Mouse (Mus musculus): ENCODE data around the gene Mrgprf. TPM values are rescaled to one million over a fixed set of nuclear protein-coding genes. Genes with fewer than 3 reads are reported as not detected.

The Mrgprf gene
- 1.7 and 2.2 TPM in 2 replicates for polyA plus RNA-seq (2015; fragmentation: Nextera tagmentation; extraction: Ambion mirVana)

GRCm38 (mm10) chr7:145300321-145301007, at the start of gene Mrgprf:
TSS of gene Mrgprf (plus strand) at chr7:145300828.
- H3K27ac ChIP-seq (replicated peaks): no peak within 1 kb of the TSS
- H3K9ac ChIP-seq (replicated peaks): no peak within 1 kb of the TSS
- WGBS: 42% methylated on average over 12 of the region's 13 CpGs
- no peaks in the 10 kb centered on the region for H3K9me3 ChIP-seq (replicated peaks)
- H3K4me1 ChIP-seq: peaks cover 10% of the 10 kb centered on the region
- no peaks in the 10 kb centered on the region for H3K27me3 ChIP-seq (replicated peaks)
- H3K4me3 ChIP-seq (replicated peaks): no peak within 1 kb of the TSS
- no peaks in the 10 kb centered on the region for H3K36me3 ChIP-seq
- no peak within 1 kb of the TSS for H3K4me2 ChIP-seq
- no peak for ATAC-seq (ENCODE audit: low FRiP score)

DNA sequence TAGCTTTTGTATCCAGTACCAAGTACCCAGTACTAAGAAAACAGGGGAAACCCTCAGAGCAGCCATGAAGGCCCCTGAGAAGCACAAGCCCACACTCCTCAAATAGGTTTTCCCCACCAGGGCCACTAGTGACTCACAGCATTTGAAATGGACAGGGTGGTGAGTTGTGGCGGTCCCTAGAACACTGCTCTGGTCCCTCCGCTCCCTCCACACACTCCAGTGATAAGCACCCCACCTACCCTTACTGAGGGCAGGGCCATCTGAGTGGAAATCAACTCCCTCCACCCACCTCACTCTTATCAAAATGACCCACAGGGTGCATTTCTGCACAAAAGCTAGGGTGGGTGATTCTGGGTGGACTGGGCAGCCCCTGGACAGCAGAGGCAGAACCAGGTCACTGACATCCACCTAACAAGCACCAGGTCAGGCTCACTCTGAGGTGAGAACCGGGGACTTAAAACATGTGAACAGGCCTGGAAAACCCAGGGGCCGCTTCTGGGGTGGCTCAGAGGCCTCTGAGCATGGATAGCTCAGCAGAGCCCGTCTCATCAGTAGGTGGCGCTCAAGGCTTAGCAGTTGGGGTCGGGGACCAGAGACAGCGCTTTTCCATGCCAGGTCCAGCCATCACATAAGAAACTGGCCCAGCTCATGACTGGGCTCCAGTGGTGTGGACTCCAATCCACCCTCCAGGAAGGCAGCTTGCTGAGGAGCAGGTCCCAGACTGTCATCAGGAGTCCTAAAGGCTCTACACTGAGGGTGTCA, 47.7 kb upstream of the Mrgprf start:
- no peak overlapping the region for H3K4me2 ChIP-seq
- 26% methylated on average over 8 of the region's 8 CpGs for WGBS
- ATAC-seq (ENCODE audit: low FRiP score): peak; percentile 77
- no peaks in the 10 kb centered on the region for H3K27me3 ChIP-seq (replicated peaks)
- H3K4me3 ChIP-seq (replicated peaks): no peak overlapping the region
- H3K36me3 ChIP-seq: no peaks in the 10 kb centered on the region
- H3K27ac ChIP-seq (replicated peaks): no peak overlapping the region
- H3K9ac ChIP-seq (replicated peaks): no peak overlapping the region
- H3K9me3 ChIP-seq (replicated peaks): no peaks in the 10 kb centered on the region
- H3K4me1 ChIP-seq: no peaks in the 10 kb centered on the region

DNA sequence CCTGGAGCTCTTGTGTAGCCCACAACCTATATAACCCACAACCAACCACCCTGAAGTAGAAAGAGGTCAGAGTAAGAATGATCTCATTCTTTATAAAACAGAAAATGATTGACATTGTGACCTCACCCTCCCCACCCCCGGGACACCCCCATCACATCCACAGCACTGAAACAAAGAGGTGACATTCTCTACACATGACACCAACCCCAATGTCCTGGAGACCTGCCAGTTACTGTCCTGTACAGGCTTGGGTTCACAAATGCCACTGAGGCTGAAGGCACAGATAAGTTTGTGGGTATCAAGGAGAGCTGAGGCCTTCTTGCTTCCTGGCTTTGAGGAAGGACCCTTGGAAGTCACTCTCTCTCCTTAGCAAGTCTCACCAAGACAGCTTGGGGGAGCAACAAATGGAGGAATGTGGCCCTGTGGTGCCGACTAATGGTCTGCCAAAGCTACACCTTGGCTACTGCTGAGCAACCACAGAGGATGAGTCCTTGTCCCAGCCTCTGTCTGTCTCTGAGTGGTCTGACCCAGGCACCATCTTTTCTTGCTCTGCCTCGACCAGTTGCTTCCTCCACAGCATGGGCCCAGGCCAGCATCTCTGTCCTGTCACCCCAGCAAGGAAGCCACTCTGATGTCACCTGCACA, 46.5 kb upstream of the Mrgprf start:
- H3K4me1 ChIP-seq: no peaks in the 10 kb centered on the region
- no peaks in the 10 kb centered on the region for H3K27me3 ChIP-seq (replicated peaks)
- WGBS: 73% methylated on average over 3 of the region's 3 CpGs
- no peaks in the 10 kb centered on the region for H3K36me3 ChIP-seq
- H3K4me3 ChIP-seq (replicated peaks): no peak overlapping the region
- ATAC-seq (ENCODE audit: low FRiP score): no peak
- H3K27ac ChIP-seq (replicated peaks): no peak overlapping the region
- H3K4me2 ChIP-seq: no peak overlapping the region
- H3K9ac ChIP-seq (replicated peaks): no peak overlapping the region
- no peaks in the 10 kb centered on the region for H3K9me3 ChIP-seq (replicated peaks)

- Histone ChIP-seq H3K4me1 (no peaks in the 10 kb centered on the region), H3K27me3 (replicated peaks) (no peaks in the 10 kb centered on the region), H3K9me3 (replicated peaks) (no peaks in the 10 kb centered on the region), H3K9ac (replicated peaks) (no peak overlapping the region), H3K36me3 (no peaks in the 10 kb centered on the region), H3K4me2 (no peak overlapping the region), H3K4me3 (replicated peaks) (no peak overlapping the region), H3K27ac (replicated peaks) (no peak overlapping the region)
- 89% methylated on average over 1 of the region's 1 CpGs for WGBS
- no peak for ATAC-seq (ENCODE audit: low FRiP score)
These were observed 44.5 kb upstream of the Mrgprf start for GRCm38 (mm10) chr7:145256092-145256491.

DNA sequence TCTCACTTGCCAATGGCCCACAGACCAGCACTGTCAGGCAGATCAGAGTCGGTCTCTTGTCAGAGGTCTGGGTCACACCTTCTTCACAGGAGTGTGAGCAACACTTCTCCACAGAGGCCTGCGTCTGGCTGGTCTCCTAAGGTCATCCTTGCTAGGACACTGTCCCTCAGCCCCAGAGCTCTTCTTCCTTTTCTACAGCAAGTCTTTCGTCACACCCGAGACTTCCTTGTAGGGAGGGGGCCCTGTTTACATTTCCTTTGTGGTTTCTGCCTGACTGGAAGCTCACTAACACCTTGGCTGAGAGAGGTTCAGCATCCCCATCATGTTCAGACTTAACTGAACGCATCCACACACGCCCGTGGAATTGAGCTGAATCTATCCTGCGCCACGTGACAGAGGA, 36.4 kb upstream of the Mrgprf start:
- no peak for ATAC-seq (ENCODE audit: low FRiP score)
- no peak overlapping the region for H3K4me2 ChIP-seq
- no peak overlapping the region for H3K9ac ChIP-seq (replicated peaks)
- H3K27ac ChIP-seq (replicated peaks): no peak overlapping the region
- no peaks in the 10 kb centered on the region for H3K27me3 ChIP-seq (replicated peaks)
- WGBS: 86% methylated on average over 9 of the region's 9 CpGs
- no peaks in the 10 kb centered on the region for H3K9me3 ChIP-seq (replicated peaks)
- no peaks in the 10 kb centered on the region for H3K36me3 ChIP-seq
- H3K4me3 ChIP-seq (replicated peaks): no peak overlapping the region
- H3K4me1 ChIP-seq: no peaks in the 10 kb centered on the region

GRCm38 (mm10) chr7:145266011-145266410, 34.6 kb upstream of the Mrgprf start:
- Histone ChIP-seq H3K4me3 (replicated peaks) (no peak overlapping the region), H3K4me1 (no peaks in the 10 kb centered on the region), H3K36me3 (no peaks in the 10 kb centered on the region), H3K27ac (replicated peaks) (no peak overlapping the region), H3K27me3 (replicated peaks) (no peaks in the 10 kb centered on the region), H3K9ac (replicated peaks) (no peak overlapping the region), H3K4me2 (no peak overlapping the region), H3K9me3 (replicated peaks) (no peaks in the 10 kb centered on the region)
- 92% methylated on average over 2 of the region's 2 CpGs for WGBS
- no peak for ATAC-seq (ENCODE audit: low FRiP score)

GRCm38 (mm10) chr7:145268890-145269289, 31.7 kb upstream of the Mrgprf start:
- WGBS: 93% methylated on average over 7 of the region's 7 CpGs
- H3K4me1 ChIP-seq: no peaks in the 10 kb centered on the region

DNA sequence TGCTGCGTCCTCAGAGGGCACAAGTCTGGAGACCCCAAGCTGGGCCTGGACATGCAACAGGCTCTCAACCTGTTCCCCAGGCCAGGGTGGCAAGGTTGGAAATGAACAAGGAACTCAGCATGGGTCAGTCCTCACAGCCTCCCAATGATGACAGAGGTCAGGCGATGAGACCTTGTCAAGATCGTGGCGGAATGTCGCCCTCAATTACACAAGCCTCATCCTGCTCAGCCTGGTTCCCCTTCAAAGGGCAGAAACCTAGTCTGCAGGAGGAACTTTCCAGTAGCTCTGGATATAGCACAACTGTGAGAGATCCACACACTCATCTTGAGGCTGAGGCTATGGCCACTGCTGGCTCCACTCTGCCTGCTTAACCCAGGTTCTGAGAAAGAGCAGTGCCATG, 29.7 kb upstream of the Mrgprf start:
- 98% methylated on average over 5 of the region's 5 CpGs for WGBS
- Histone ChIP-seq H3K9me3 (replicated peaks) (no peaks in the 10 kb centered on the region), H3K27ac (replicated peaks) (no peak overlapping the region), H3K27me3 (replicated peaks) (no peaks in the 10 kb centered on the region), H3K36me3 (peaks cover 4% of the 10 kb centered on the region), H3K4me1 (no peaks in the 10 kb centered on the region), H3K4me3 (replicated peaks) (no peak overlapping the region), H3K4me2 (no peak overlapping the region), H3K9ac (replicated peaks) (no peak overlapping the region)
- ATAC-seq (ENCODE audit: low FRiP score): no peak

More at GRCm38 (mm10) chr7:145268890-145269289, 31.7 kb upstream of the Mrgprf start:
- H3K36me3 ChIP-seq: peaks cover 4% of the 10 kb centered on the region; the same call in 1 of the 2 replicates
- H3K27ac ChIP-seq (replicated peaks): no peak overlapping the region
- ATAC-seq (ENCODE audit: low FRiP score): no peak
- H3K27me3 ChIP-seq (replicated peaks): no peaks in the 10 kb centered on the region
- H3K4me2 ChIP-seq: no peak overlapping the region
- no peak overlapping the region for H3K9ac ChIP-seq (replicated peaks)
- H3K4me3 ChIP-seq (replicated peaks): no peak overlapping the region
- H3K9me3 ChIP-seq (replicated peaks): no peaks in the 10 kb centered on the region

- peaks cover 4% of the 10 kb centered on the region for H3K36me3 ChIP-seq
- no peaks in the 10 kb centered on the region for H3K27me3 ChIP-seq (replicated peaks)
- no peaks in the 10 kb centered on the region for H3K9me3 ChIP-seq (replicated peaks)
- H3K4me2 ChIP-seq: no peak overlapping the region
- H3K27ac ChIP-seq (replicated peaks): no peak overlapping the region
- no peak overlapping the region for H3K4me3 ChIP-seq (replicated peaks)
- no peak overlapping the region for H3K9ac ChIP-seq (replicated peaks)
- H3K4me1 ChIP-seq: no peaks in the 10 kb centered on the region
- 93% methylated on average over 3 of the region's 3 CpGs for WGBS
- ATAC-seq (ENCODE audit: low FRiP score): no peak
These were observed 25.1 kb upstream of the Mrgprf start for GRCm38 (mm10) chr7:145275488-145275887.

GRCm38 (mm10) chr7:145281396-145281795, 19.2 kb upstream of the Mrgprf start:
- WGBS: 90% methylated on average over 4 of the region's 4 CpGs

GRCm38 (mm10) chr7:145283041-145283440, 17.6 kb upstream of the Mrgprf start:
- Histone ChIP-seq H3K4me2 (peak overlapping the region; percentile 74), H3K27me3 (replicated peaks) (no peaks in the 10 kb centered on the region), H3K4me1 (peaks cover 11% of the 10 kb centered on the region), H3K27ac (replicated peaks) (no peak overlapping the region), H3K9ac (replicated peaks) (0 out of 2 replicates have a peak overlapping the region, but pooled peaks have one; percentile 49), H3K4me3 (replicated peaks) (peak overlapping the region; percentile 50), H3K36me3 (no peaks in the 10 kb centered on the region), H3K9me3 (replicated peaks) (no peaks in the 10 kb centered on the region)
- whole genome bisulfite sequencing: 65% methylated on average over 4 of the region's 4 CpGs
- 0 out of 2 replicates have a peak, but pooled peaks have one; percentile 2 for ATAC-seq (ENCODE audit: low FRiP score)

More at GRCm38 (mm10) chr7:145281396-145281795, 19.2 kb upstream of the Mrgprf start:
- H3K4me3 ChIP-seq (replicated peaks): no peak overlapping the region
- ATAC-seq (ENCODE audit: low FRiP score): no peak
- H3K27ac ChIP-seq (replicated peaks): no peak overlapping the region
- no peaks in the 10 kb centered on the region for H3K9me3 ChIP-seq (replicated peaks)
- peaks cover 11% of the 10 kb centered on the region for H3K4me1 ChIP-seq
- no peak overlapping the region for H3K9ac ChIP-seq (replicated peaks)
- H3K27me3 ChIP-seq (replicated peaks): no peaks in the 10 kb centered on the region
- no peaks in the 10 kb centered on the region for H3K36me3 ChIP-seq
- H3K4me2 ChIP-seq: no peak overlapping the region
